Comparison of ENCODE assay signal across 27 mouse cellular contexts in genomic region chr10:62990636-62991035, GRCm38 (mm10). TPM values are rescaled to one million over a fixed set of nuclear protein-coding genes. Genes with fewer than 3 reads are reported as not detected.
A peak's percentile ranks its signal among the peaks of the same experiment; 100 is the strongest.
DNase-seq lines count a peak whose midpoint lies in the region; ATAC-seq and TF ChIP-seq lines count a peak whose summit lies in the region.
"Had no signal": no experiment of that assay in that cellular context is flagged by ENCODE, and none has a peak within 500 bp of the region (broad histone marks: within the 10 kb centered on the region; RNA-seq: fewer than 3 reads in every experiment).

No protein-coding gene starts in this region.

- peak overlapping the region; percentile 84 for H3K4me3 ChIP-seq in testis, adult 2 months (ENCODE audit: control insufficient read depth, low read depth, low read length)
- no peak overlapping the region for H3K4me3 ChIP-seq in forebrain, embryonic 16.5 days (replicated peaks; ENCODE audit: low read length)
- H3K4me3 ChIP-seq: embryonic facial prominence, embryonic 10.5 days; embryonic facial prominence, embryonic 12.5 days; forebrain, embryonic 12.5 days had no signal

- H3K4me2 ChIP-seq in forebrain, embryonic 16.5 days (ENCODE audit: low read length), result no peak overlapping the region
- H3K4me2 ChIP-seq: embryonic facial prominence, embryonic 12.5 days; forebrain, embryonic 12.5 days had no signal

- TF ChIP-seq POLR2A in testis, adult 2 months (IDR thresholded peaks at IDR 0.05; ENCODE audit: control insufficient read depth, low read depth, low read length), result no peak

- no peak for ATAC-seq in forebrain, embryonic 16.5 days
- ATAC-seq: activated CD4-positive, CD25-positive, alpha-beta regulatory T cell, adult 4 months; CD4-positive, CD25-positive, alpha-beta regulatory T cell, adult 4 months; forebrain, embryonic 14.5 days; forebrain, postnatal 0 days; Patski had no signal

- no peak overlapping the region for H3K27ac ChIP-seq in testis, adult 2 months (ENCODE audit: control insufficient read depth, insufficient read depth, low read depth, low read length)
- H3K27ac ChIP-seq in forebrain, embryonic 16.5 days (ENCODE audit: low read length), result no peak overlapping the region
- H3K27ac ChIP-seq: embryonic facial prominence, embryonic 10.5 days; embryonic facial prominence, embryonic 12.5 days; forebrain, embryonic 12.5 days had no signal

- H3K9ac ChIP-seq in forebrain, embryonic 16.5 days (replicated peaks; ENCODE audit: low read depth, low read length), result no peak overlapping the region
- H3K9ac ChIP-seq: embryonic facial prominence, embryonic 12.5 days; forebrain, embryonic 12.5 days; forebrain, postnatal 0 days had no signal

- no peaks in the 10 kb centered on the region for H3K9me3 ChIP-seq in forebrain, embryonic 16.5 days (ENCODE audit: control insufficient read depth, low read length)
- H3K9me3 ChIP-seq: embryonic facial prominence, embryonic 10.5 days; embryonic facial prominence, embryonic 12.5 days; forebrain, embryonic 12.5 days; G1E had no signal

- 94% methylated on average over 15 of the region's 15 CpGs for WGBS in forebrain, embryonic 16.5 days

- H3K4me1 ChIP-seq in testis, adult 2 months (ENCODE audit: control insufficient read depth, insufficient read depth, low read length), result peaks cover 2% of the 10 kb centered on the region; the same call in 1 of the 2 replicates
- no peaks in the 10 kb centered on the region for H3K4me1 ChIP-seq in forebrain, embryonic 16.5 days (replicated peaks; ENCODE audit: control insufficient read depth, insufficient read depth, low read length)
- H3K4me1 ChIP-seq: embryonic facial prominence, embryonic 10.5 days; embryonic facial prominence, embryonic 12.5 days; forebrain, embryonic 12.5 days had no signal

- H3K27me3 ChIP-seq in testis, adult 2 months (ENCODE audit: control insufficient read depth, insufficient read depth, low read length), result no peaks in the 10 kb centered on the region
- H3K27me3 ChIP-seq in forebrain, embryonic 16.5 days (replicated peaks; ENCODE audit: control insufficient read depth, insufficient read depth, low read length), result no peaks in the 10 kb centered on the region
- H3K27me3 ChIP-seq: CH12.LX; embryonic facial prominence, embryonic 12.5 days; forebrain, embryonic 12.5 days; Patski had no signal

- H3K36me3 ChIP-seq in testis, adult 2 months (ENCODE audit: control insufficient read depth, insufficient read depth, low read length), result no peaks in the 10 kb centered on the region
- H3K36me3 ChIP-seq in forebrain, embryonic 16.5 days (ENCODE audit: control insufficient read depth, insufficient read depth), result peaks cover 39% of the 10 kb centered on the region

- no peak for DNase-seq in testis, postnatal 10 days (ENCODE audit: low spot score)
- DNase-seq in ES-CJ7 (ENCODE audit: low read depth, low spot score), result peak; percentile 45
- DNase-seq in R1 (ENCODE audit: low read depth, low spot score), result peak; percentile 72
- DNase-seq in testis, postnatal 14 days (ENCODE audit: low spot score), result peak; percentile 46
- no peak for DNase-seq in cerebellum, postnatal 4 days (ENCODE audit: low spot score in 2 of 2)
- DNase-seq in adrenal gland, postnatal 10 days, result no peak
- DNase-seq: adrenal gland, adult 8-10 months; adrenal gland, postnatal 25 days; B cell, adult 2 months; cerebellum, adult 11 months; cerebellum, adult 18-20 months; cerebellum, adult 8-10 months; cerebellum, adult 9-11 months; cerebellum, postnatal 14 days; cerebellum, postnatal 36 days; forebrain, postnatal 0 days had no signal

- no peak for TF ChIP-seq CTCF in testis, adult 2 months (IDR thresholded peaks at IDR 0.05; ENCODE audit: control insufficient read depth, insufficient read depth, insufficient replicate concordance, low read depth, low read length)

RNA-seq across cellular contexts. Expression of gene Rufy2, which starts 10.6 kb away (rescaled TPM):
- polyA plus RNA-seq in testis, adult 2 months (2012; rRNA removed), result 0.77 and 1.2 TPM in 2 replicates
- 60.5 and 73.0 TPM in 2 replicates for polyA plus RNA-seq in forebrain, embryonic 16.5 days (2015; fragmentation: Nextera tagmentation; extraction: Ambion mirVana)
- total RNA-seq in adrenal gland, postnatal 10 days (2021), result 10 to 100 TPM; 14.8 to 30.7 TPM

RNA-seq across cellular contexts. Expression of gene Hnrnph3, which starts 33.4 kb away (rescaled TPM):
- 56.4 and 83.8 TPM in 2 replicates for polyA plus RNA-seq in testis, adult 2 months (2012; rRNA removed)
- 196 and 205 TPM in 2 replicates for polyA plus RNA-seq in forebrain, embryonic 16.5 days (2015; fragmentation: Nextera tagmentation; extraction: Ambion mirVana)
- 10 to 100 TPM; 36.4 to 51.7 TPM for total RNA-seq in adrenal gland, postnatal 10 days (2021)

RNA-seq across cellular contexts. Expression of gene Pbld2, which starts 33.5 kb away (rescaled TPM):
- 4.0 and 6.0 TPM in 2 replicates for polyA plus RNA-seq in testis, adult 2 months (2012; rRNA removed)
- 1.3 and 1.7 TPM in 2 replicates for polyA plus RNA-seq in forebrain, embryonic 16.5 days (2015; fragmentation: Nextera tagmentation; extraction: Ambion mirVana)
- total RNA-seq in adrenal gland, postnatal 10 days (2021), result 1 to 10 TPM; 3.2 to 6.4 TPM
- total RNA-seq: G1E had no signal
- polyA plus RNA-seq: G1E had no signal

RNA-seq across cellular contexts. Expression of gene Dna2, which starts 43.8 kb away (rescaled TPM):
- 3.6 and 3.7 TPM in 2 replicates for polyA plus RNA-seq in testis, adult 2 months (2012; rRNA removed)
- 6.6 and 8.8 TPM in 2 replicates for polyA plus RNA-seq in forebrain, embryonic 16.5 days (2015; fragmentation: Nextera tagmentation; extraction: Ambion mirVana)
- 1 to 10 TPM; 3.7 to 6.7 TPM for total RNA-seq in adrenal gland, postnatal 10 days (2021)

Comparison
In these comparisons a context has a peak if more than half of its experiments do, and no peak if none do; other contexts are left out.
1. DNase-seq: peak in ES-CJ7 (single experiment), R1 (single experiment) and testis, postnatal 14 days (single experiment); none in testis, postnatal 10 days (single experiment), cerebellum, postnatal 4 days (0 of 2) and adrenal gland, postnatal 10 days (single experiment).
2. RNA of gene Rufy2, which starts 10.6 kb away (polyA plus RNA-seq): 60.5 to 73.0 TPM in forebrain, embryonic 16.5 days; 0.77 to 1.2 TPM in testis, adult 2 months; every median in the first group is over 10 times any median in the second.